Mouse (Mus musculus): ENCODE measurements around the gene Nexn.

GRCm38 (mm10) chr3:152243304-152243703 is 22.8 kb downstream of the Nexn start:
- no peak for TF ChIP-seq POLR2A (IDR thresholded peaks at IDR 0.05; ENCODE audit: low read depth, low read length)
- no peak for TF ChIP-seq CTCF (conservative IDR thresholded peaks at IDR 0.05; ENCODE audit: insufficient read depth, insufficient read length, low read depth, low read length)

Data from kidney, adult 2 months (tissue).